Mouse (Mus musculus) liver, postnatal 0 days (tissue): Measurements from ENCODE around the gene Mylk.

Source experiments
- CTCF ChIP-seq: sonication (generic); IDR thresholded peaks from 2 replicates; pipeline ENCODE4 v1.5.1; 2016; ENCODE audit warnings: antibody characterized with exemption, low read depth
- EP300 ChIP-seq: IDR thresholded peaks from 2 replicates; pipeline ENCODE4 v1.6.1; 2016; ENCODE audit warnings: antibody characterized with exemption, low read depth, mild to moderate bottlenecking

GRCm38 (mm10) chr16:34926531-34927435, 181.8 kb downstream of the Mylk start:
- no peak for TF ChIP-seq CTCF
- TF ChIP-seq EP300: no peak
